Mouse (Mus musculus) right cerebral cortex, postnatal 25 days (tissue): ENCODE measurements at regions not wholly inside any gene's neighbourhood (a gene's known extent, or its start where the extent isn't known, plus 50 kb on each side); places are given as distances from the start of the nearest gene placed in this dataset.

Experiments
- DNase-seq: peaks from one replicate; pipeline ENCODE4 v3.0.0; 2022

- DNase-seq = no peak
Measured at GRCm38 (mm10) chr6:35458250-35458649, 81.4 kb downstream of the Mtpn start.

GRCm38 (mm10) chr6:35445007-35445406 is 94.7 kb downstream of the Mtpn start:
- no peak for DNase-seq

DNA sequence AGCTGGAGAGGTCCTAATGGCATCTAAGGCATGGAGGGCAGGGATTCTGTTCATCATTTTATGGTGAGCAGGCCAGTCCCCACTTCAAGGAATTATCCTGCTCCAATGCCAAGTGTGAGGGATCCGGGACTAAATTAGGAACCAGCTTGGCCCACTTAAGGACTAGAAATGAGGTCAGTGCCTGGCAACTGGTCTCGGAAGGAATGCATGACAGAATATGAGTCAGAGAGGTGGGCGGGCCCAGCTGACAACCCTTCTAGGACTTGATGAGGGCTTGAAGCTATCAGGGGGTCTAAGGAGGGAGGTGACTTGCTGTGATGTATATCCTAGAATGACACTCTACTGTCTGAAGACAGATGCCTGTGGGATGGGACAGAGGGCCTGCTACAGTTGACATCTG is 100.4 kb upstream of the Fam180a start:
- DNase-seq = peak; percentile 34

DNA sequence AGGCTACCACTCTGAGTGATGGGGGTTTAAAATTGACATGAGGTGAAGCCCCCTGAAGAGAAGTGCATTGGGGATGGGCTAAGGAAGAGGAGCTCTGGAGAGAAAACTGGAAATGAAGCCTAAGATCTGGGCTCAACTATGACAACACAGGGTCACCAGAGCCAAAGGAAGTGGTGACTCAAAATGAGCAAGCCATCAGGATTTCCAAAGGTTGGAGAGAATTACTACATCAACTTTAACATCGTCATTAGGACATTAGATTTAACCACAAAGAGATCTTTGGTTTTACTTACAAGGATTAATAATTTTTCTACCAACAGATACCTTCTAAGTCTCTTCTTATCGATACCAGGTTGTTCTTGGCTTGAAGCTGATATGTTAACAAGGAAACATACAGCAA is 98.6 kb upstream of the Fam180a start:
- no peak for DNase-seq

GRCm38 (mm10) chr6:35420924-35421323 is 95.0 kb upstream of the Fam180a start:
- DNase-seq = no peak

DNA sequence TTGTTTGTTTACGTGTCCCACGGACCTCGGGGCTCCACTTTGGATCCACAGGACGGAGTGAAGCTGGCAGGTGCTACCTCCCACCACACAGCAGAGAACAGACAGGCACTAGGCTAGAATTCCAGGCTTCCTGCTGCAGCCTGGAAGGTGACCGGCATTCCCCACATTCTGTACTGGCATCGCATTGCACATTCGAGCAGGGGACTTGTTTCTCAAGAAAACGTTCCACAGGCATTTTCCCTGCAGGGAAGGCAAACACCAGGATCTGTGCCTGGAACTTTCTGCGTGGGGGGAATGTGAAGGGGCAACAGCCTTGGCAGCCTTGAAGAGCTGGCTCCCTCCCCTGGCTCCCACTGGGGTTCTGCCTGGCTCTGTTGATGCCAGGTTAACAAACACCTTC is 79.1 kb upstream of the Fam180a start:
- DNase-seq = peak; percentile 22

GRCm38 (mm10) chr6:35403341-35403910 is 77.5 kb upstream of the Fam180a start:
- DNase-seq = no peak

DNA sequence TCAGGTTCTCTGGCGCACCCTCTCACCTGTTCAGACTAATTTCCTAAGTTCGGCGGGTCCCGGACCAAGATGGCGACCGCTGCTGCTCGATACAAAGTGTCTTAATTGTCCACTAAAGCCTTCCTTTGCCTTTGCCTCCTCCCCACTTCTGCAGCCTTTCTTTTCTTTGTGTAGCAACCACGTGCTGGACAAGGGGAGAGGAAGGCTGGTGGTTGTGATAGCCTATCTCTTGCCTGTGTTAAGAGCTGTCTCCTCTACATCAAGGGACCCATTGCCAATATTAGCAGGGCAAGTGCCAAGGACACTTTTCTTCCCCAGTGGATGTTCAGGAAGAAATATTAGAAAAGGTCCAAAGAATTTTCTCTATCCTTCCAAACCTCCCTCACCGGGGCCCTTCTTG is 69.8 kb upstream of the Fam180a start:
- no peak for DNase-seq

GRCm38 (mm10) chr6:35388827-35389226 is 62.9 kb upstream of the Fam180a start:
- no peak for DNase-seq

- no peak for DNase-seq
Measured at GRCm38 (mm10) chr6:35381536-35381935, 55.6 kb upstream of the Fam180a start.

DNA sequence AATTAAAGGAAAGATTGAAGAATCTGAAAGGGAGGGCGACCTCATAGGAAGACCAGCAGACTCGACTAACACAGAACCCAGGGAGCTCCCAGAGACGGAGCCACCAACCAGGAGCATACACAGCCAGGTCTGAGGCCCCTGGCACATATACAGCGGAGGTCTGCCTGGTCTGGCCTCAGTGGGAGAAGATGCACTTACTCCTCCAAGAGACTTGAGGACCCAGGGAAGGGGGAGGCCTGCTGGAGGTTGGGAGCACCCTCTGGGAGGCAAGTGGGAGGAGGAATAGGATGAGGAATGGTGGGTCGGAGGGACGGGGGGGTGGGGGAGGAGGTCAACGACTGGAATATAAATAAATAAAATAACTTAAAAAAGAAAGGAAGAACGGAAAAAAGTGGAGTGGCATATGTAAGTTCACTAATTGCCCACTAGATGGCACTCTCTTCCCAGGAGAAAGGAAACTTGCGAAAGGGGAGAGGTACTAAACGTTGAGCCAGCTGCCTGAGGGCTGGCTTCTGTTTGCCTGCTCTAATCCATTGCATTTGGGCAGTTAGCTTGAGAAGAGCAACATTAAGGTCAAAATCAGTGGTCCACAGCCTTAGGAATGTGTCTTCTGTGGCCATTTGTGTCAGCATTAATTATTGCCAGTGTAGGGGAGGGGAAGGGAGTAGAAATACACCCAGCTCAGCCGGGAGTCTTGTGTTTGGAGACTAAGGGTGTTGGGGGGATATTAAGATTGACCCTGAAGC is 55.0 kb upstream of the Fam180a start:
- peak; percentile 14 for DNase-seq

GRCm38 (mm10) chr6:35379890-35380289 is 53.9 kb upstream of the Fam180a start:
- DNase-seq = peak; percentile 37

- no peak for DNase-seq
Measured at GRCm38 (mm10) chr6:35378851-35379250, 52.9 kb upstream of the Fam180a start.

GRCm38 (mm10) chr6:35377535-35377934 is 51.6 kb upstream of the Fam180a start:
- DNase-seq = no peak

DNA sequence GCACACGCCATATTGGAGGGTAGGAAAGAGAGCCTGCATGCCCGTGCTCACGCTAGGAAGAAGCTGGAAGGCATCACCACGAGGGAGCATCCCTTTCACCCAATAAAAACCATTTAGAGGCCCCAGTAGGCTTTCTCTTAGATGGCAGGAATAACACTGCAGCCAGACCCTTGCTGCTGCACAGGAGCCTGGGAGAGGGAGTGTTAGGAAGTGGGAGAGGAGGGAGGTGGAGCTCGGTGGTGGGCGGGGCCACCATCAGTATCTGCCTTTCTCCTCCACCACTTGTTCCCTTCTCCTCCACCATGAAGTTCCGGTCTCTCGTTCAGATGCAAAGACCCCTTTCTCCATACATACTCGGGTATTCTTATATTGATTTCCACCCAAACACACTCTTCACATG is 50.6 kb upstream of the Fam180a start:
- DNase-seq = no peak
